Mouse (Mus musculus) fibroblast of lung, adult 2 months (primary cell): ENCODE measurements around the gene Gdpd1.

Source experiments
- DNase-seq: peaks from one replicate; pipeline ENCODE4 v3.0.0-alpha.2; 2011; ENCODE audit warnings: low read depth

The Gdpd1 gene

GRCm38 (mm10) chr11:86991241-86991640 is 82.6 kb downstream of the Gdpd1 start:
- no peak for DNase-seq

DNA sequence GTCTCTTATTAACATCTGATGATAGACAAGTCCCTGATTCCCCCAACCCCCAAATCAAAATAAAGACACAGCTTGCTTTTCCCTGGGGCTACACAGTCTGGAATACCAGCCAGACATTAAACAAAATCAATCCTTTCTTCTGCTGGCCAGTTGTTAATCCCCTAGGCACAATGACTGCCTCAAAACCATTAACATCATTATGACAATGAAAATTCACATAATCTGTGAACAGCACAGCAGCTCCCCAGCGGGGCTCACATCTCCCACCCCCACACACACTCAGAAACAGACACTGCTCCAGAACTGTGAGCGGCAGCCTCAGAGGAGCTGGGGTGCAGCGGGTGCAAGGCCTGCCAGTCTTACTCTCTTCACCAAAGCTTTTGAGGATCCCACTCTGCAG is 83.6 kb downstream of the Gdpd1 start:
- no peak for DNase-seq

DNA sequence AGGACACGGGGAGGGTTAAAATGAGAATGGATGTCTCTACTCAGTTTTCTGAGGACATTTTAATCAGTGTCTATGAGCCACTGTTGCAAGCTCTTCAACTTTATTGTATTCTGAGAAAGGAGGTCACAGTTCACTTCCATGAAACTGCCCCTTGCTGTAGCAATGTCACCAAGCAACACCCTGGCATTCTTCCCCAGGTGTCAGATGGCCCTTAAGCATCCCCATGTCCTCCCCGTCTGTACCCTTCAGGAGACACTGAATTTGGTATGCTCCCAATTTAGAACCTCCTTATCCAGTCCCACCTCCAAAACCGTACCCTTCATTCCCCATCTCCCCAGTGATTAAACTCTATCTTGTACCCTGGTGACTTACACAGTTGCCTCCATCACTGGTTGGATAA is 88.9 kb downstream of the Gdpd1 start:
- no peak for DNase-seq
